Mouse (Mus musculus): ENCODE data around the gene Wdr18.

DNA sequence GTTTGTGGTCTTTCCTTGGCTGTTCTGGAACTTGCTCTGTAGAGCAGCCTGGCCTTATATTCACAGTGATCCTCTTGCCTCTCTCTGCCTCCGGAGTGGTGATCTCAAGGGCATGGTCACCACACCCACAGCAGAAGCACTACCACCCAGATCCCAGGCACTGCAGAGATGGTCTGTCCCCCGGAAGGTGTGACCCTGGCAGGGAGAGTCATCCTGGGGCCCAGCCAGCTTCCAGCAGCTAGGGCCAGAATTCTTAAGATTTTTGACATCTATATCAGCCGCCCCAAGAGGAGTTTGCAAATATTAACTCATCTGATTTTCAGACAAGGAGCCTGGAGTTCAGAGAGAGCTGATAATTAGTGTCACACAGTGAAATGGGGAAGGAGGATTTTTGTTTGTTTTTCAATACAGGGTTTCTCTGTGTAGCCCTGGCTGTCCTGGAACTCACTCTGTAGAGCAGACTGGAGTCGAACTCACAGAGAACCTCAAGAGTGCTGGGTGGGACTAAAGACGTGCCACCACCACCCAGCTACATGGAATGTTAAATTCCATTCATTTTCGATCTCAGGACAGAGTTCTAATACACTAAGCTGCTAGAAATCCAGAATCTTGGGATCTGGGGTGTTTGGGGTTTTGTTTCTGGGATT, 26.4 kb downstream of the Wdr18 start:
- TF ChIP-seq POLR2A (IDR thresholded peaks at IDR 0.05; ENCODE audit: borderline replicate concordance, low read depth, low read length) (no peak), CTCF (IDR thresholded peaks at IDR 0.05; ENCODE audit: low read depth, low read length) (no peak)
